Mouse (Mus musculus) thymus, adult 2 months (tissue): ENCODE measurements around the gene Eif2ak4.

Source experiments
- CTCF ChIP-seq: fragments of 200-500 bp; IDR thresholded peaks from 2 replicates; pipeline ENCODE4 v1.5.1; 2012; ENCODE audit warnings: mild to moderate bottlenecking, control low read depth, low read length, moderate library complexity, borderline replicate concordance; ENCODE audit not compliant: control insufficient read depth, poor library complexity, insufficient read depth; ENCODE audit errors: extremely low read depth
- POLR2A ChIP-seq: fragments of 200-500 bp; IDR thresholded peaks from 2 replicates; pipeline ENCODE4 v1.6.1; 2012; ENCODE audit warnings: mild to moderate bottlenecking, low read length, control low read depth, moderate library complexity; ENCODE audit not compliant: control insufficient read depth, poor library complexity, insufficient read depth; ENCODE audit errors: extremely low read depth

DNA sequence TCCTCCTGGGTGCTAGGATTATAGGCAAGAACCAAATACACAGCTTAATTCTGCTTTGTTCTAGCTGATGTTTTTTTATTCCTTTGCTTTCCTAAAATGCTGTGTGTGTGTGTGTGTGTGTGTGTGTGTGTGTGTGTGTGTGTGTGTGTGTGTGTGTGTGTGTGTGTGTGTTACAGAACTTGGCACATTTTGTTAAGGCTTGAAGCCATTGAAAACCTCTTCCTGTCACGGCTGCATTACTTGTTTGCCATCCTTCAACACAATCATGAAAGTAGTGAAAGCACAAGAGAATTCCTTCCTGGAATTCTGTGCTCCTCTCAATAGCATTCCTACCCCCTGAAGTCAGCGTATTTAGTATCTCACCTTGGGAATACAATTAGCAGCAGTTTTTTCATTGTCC lies 77.5 kb downstream of the Eif2ak4 start:
- TF ChIP-seq CTCF (no peak), POLR2A (no peak)
